Mouse (Mus musculus) bone marrow macrophage, adult 2 months (primary cell): Measurements from ENCODE around the gene Evi2a. TPM values are rescaled to one million over a fixed set of nuclear protein-coding genes. Genes with fewer than 3 reads are reported as not detected.

Experiments
- H3K27ac ChIP-seq: 2 replicates; pipeline ENCODE4 v1.5.1; 2012; ENCODE audit warnings: low read depth, low read length; ENCODE audit not compliant: insufficient read depth
- H3K4me1 ChIP-seq: 2 replicates; pipeline ENCODE4 v1.6.1; 2012; ENCODE audit warnings: low read length; ENCODE audit not compliant: control insufficient read depth, insufficient read depth
- H3K4me3 ChIP-seq: 2 replicates; pipeline ENCODE4 v1.5.1; 2012; ENCODE audit warnings: mild to moderate bottlenecking, low read length, moderate library complexity; ENCODE audit not compliant: insufficient read depth
- CTCF ChIP-seq: IDR thresholded peaks from 2 replicates; pipeline ENCODE4 v1.5.1; 2012; ENCODE audit warnings: low read depth, mild to moderate bottlenecking, low read length, moderate library complexity
- POLR2A ChIP-seq: IDR thresholded peaks from 2 replicates; pipeline ENCODE4 v1.6.1; 2012; ENCODE audit warnings: mild to moderate bottlenecking, low read depth, low read length, borderline replicate concordance
- polyA plus RNA-seq: library from polyadenylated mRNA; stranded (reverse); fragments of >200 nt; gene quantifications from 2 replicates; pipeline ENCODE4 v1.2.4, GENCODE M21; 2012; ENCODE audit not compliant: missing spikeins, insufficient read depth, insufficient read length

The Evi2a gene
- 423 and 440 TPM in 2 replicates for polyA plus RNA-seq

DNA sequence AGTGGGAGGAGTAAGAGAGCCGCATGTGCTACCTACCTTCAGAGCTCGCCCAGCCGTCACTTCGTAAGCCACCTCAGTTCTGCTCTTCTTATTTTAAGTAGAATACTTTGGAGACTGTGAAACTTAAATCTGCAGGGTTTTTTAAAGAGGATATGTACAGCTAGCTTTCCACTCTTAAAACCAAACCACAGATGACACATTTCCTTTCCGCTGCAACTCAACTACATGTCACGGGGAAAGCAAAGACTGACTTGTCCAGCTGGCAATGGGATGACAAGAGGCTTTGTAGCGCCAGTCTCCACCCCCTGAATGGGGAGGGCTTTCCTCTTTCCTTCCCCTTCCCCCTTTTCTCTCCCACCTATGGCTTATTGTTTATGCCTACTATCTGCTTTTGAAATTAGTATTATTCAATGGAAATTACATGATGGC lies at the start of gene Evi2a, which contains the start of gene Evi2:
Evi2a (minus strand) TSS at position 277 of the 429 bp plus-strand sequence.
Evi2 (minus strand) TSS at position 257 of the 429 bp plus-strand sequence.
- TF ChIP-seq CTCF (no peak), POLR2A (no peak)
- H3K4me1 ChIP-seq: peaks cover 44% of the 10 kb centered on the region
- H3K27ac ChIP-seq: peak within 1 kb of the TSS; percentile 93

DNA sequence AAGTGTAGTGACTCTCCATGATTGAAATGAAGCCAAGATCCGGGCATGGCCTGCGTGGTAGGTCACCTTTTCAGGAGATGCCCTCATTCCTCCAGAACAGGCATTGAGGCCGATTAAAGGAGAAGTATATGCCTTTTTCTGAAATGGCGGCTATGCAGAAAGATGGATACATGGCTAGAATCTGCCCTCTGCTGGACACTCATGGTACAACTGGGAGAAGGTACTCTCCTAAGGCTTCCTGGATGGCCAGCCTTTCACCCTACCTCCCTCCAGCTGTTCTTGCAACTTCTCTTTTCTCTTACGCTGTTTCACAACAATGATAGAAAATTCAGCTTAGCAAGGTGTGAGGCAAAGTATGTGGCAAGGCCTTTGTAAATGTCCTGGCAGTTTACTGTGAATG lies 47.3 kb upstream of the Evi2a start:
- H3K27ac ChIP-seq: no peak overlapping the region
- no peak overlapping the region for H3K4me3 ChIP-seq
- TF ChIP-seq CTCF (peak; percentile 7; the same call in 1 of the 2 replicates), POLR2A (no peak)
- peaks cover 4% of the 10 kb centered on the region for H3K4me1 ChIP-seq

More for the DNA sequence above, at the start of gene Evi2a, which contains the start of gene Evi2:
- peak within 1 kb of the TSS; percentile 68 for H3K4me3 ChIP-seq

DNA sequence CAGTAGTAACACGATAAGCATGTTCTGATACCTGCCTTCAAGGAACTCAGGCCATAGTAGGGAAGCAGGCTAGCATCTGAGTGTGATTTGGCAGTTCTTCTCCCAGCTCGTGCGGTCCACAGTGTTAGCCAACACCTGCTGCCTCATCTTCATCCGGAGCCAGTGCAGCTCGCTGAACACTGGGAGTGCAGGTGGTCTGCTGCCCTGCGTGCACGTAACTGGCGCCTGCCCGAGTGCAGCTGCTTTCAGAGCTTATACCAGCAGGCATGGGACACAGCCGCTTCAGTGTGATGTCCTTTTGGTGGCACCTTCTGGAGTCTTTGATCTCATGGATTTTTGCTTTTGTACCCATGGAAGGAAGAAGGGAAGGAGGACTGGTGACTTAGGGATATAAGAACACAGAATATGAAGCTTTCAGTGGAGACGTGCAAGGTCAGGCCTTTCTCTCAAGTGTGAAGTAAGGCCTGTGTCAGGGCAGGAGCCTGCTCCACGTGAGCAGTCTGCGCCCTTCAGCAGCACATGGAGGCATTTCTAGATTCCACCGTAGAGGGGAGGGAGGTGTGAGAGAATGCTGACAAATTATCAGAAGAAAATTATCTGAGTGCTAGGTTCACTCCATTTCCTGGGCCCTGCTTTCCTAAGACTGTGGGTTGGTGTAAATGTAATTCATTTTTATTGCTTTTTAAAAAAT lies 45.1 kb upstream of the Evi2a start:
- peaks cover 4% of the 10 kb centered on the region for H3K4me1 ChIP-seq
- TF ChIP-seq POLR2A (no peak), CTCF (no peak)

DNA sequence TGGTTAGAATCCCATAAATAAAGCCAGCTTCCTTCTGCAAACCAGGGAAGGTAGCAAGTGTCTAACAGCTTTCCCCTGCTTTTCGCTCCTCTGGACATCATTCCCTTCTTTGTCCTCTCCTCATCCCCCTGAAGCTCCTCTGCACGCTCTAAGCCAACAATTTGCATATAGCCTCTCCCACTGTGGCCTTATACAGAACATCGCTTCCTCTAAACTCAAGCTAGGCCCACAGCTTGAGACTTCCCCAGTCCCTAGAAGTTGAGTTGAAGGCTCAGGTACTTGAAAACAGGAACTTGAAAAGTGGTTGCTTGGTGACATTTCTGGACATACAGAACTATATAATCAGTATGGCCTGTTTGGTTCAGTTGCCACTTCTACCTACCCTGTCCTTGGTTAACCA lies 43.4 kb upstream of the Evi2a start:
- Histone ChIP-seq H3K27ac (no peak overlapping the region), H3K4me1 (peaks cover 9% of the 10 kb centered on the region), H3K4me3 (no peak overlapping the region)
- TF ChIP-seq CTCF: no peak
- no peak for TF ChIP-seq POLR2A

More for the DNA sequence above, 45.1 kb upstream of the Evi2a start:
- no peak overlapping the region for H3K27ac ChIP-seq
- H3K4me3 ChIP-seq: no peak overlapping the region

DNA sequence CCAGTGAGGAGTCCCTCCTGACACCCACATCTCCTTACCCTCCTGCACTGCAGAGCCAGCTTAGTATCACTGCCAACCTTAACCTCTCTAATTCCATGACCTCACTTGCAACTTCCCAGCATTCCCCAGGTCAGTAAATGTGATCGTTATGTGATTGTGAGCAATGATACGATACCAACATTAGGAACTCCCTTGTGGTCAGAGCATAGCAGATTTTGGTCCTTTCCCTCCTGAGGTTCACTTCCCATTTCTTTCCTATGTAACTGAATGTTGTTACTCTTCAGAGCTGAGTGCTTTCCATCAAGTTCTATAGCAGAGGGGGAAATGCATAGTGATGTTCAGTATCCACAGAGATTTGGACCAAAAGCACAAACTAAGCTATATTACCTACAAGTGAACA lies 39.9 kb upstream of the Evi2a start:
- Histone ChIP-seq H3K4me1 (peaks cover 9% of the 10 kb centered on the region), H3K4me3 (no peak overlapping the region), H3K27ac (no peak overlapping the region)
- no peak for TF ChIP-seq CTCF
- no peak for TF ChIP-seq POLR2A

DNA sequence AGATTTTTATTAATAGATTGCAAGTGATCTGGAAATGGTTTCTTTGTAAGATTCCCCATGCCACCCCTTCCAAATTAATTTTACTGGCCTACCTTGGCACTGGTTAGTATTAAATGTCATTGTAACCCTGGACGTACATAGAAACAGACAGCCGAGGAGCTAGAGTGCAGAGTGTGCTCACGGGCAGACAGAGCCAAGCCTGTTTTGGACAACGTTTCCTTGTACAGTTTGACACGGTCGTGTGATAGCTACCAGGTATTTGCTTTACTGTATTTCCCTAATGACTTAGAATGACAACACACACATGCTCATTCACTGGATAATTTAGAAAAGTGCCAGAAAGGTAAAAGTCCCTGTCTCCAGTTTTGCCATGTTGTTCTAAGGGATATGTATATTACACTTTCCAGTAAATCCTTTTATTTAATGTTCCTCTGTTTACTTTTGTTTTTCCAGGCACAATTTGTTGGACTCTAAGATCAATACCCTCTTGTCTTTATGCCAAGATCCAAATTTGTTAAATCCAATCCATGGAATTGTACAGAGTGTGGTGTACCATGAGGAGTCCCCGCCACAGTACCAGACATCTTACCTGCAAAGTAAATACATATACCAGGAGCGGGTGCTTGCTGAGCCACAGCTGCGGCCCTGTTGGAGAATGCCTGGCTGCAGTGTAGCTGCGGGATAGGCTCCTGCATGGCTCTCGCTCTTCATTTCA lies 37.9 kb upstream of the Evi2a start:
- Histone ChIP-seq H3K27ac (no peak overlapping the region), H3K4me3 (no peak overlapping the region), H3K4me1 (peaks cover 5% of the 10 kb centered on the region; the same call in 1 of the 2 replicates)
- TF ChIP-seq CTCF (no peak), POLR2A (no peak)

DNA sequence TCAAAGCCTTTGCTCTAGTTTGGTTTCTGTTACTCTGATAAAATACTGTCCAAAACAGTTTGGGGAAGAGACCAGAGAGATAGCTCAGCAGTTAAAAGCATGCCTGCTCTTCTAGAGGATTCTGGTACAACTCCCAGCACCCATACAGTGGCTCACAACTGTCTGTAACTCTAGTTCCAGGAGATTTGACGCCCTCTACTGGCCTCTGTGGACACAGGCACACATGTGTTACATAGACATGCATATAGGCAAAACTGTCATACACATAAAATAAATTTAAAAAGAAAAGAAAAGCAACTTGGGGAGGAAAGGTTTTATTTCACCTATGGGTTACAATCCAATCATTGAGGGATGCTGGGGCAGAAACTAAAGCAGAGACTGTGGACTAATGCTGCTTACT lies 36.5 kb upstream of the Evi2a start:
- TF ChIP-seq POLR2A (no peak), CTCF (no peak)
- H3K4me3 ChIP-seq: no peak overlapping the region
- peaks cover 5% of the 10 kb centered on the region; the same call in 1 of the 2 replicates for H3K4me1 ChIP-seq
- H3K27ac ChIP-seq: no peak overlapping the region

DNA sequence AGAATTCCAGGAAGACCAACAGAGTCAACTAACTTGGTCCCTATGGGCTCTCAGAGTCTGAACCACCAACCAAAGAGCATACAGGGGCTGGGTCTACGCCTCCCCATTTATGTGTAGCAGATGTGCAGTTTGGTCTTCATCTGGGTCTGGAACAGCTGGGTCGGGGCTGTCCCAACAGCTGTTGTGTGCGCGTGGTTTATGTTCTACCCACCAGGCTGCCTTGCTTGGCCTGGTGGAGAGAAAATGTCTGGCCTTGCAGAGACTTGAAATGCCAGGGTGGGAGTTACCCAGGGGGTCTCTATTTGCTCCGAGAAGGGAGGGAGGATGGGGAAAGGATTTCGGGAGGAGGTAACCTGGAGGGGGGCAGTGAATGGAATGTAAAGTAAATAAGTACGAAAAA lies 33.1 kb upstream of the Evi2a start:
- no peak for TF ChIP-seq CTCF
- no peak for TF ChIP-seq POLR2A
- H3K4me1 ChIP-seq: no peaks in the 10 kb centered on the region
- no peak overlapping the region for H3K27ac ChIP-seq
- no peak overlapping the region for H3K4me3 ChIP-seq

DNA sequence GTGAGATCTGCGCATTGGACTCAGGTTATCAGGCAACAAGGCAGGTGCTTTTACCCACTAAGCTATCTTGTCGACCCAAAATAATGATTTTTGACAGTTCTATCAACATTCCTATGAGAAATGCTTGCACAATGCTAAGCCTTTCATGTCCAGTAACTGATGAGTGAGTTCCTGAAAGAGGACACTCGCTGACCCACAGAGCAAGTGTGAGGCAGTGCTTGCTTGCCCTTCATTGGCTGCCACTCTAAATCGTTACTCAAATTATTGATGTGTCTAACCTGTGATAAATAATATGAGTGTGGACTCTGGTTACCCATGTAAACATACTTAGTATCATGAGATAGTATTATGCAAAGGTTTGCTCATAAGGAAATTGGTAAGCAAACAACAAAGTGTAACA lies 30.1 kb upstream of the Evi2a start:
- Histone ChIP-seq H3K4me3 (no peak overlapping the region), H3K27ac (no peak overlapping the region)

DNA sequence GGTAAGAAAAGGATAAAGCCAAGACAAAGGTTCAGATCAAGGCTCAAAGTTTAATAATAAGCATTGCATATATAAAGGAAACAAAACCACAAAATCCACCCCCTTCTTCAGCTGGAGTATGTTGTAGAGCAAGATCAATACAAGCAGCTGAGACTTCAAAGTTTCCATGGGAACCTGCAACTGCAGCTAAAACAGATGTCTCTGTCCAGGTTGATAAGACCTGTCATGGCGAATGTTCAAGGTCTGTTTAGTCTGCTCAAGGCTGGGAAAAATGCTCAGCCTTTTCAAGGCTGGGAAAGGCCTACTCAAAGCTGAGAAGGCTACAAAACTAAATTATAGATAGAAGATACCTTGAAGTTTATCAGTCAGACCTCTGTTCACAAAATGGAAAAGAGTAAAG lies 22.2 kb upstream of the Evi2a start:
- Histone ChIP-seq H3K27ac (no peak overlapping the region), H3K4me3 (no peak overlapping the region), H3K4me1 (no peaks in the 10 kb centered on the region)
- TF ChIP-seq POLR2A: no peak
- no peak for TF ChIP-seq CTCF

More for the DNA sequence above, 30.1 kb upstream of the Evi2a start:
- TF ChIP-seq CTCF (no peak), POLR2A (no peak)
- no peaks in the 10 kb centered on the region for H3K4me1 ChIP-seq
